Comparison of ENCODE assay signal across 24 mouse cellular contexts in genomic region chr10:127837793-127838192, GRCm38 (mm10). TPM values are rescaled to one million over a fixed set of nuclear protein-coding genes. Genes with fewer than 3 reads are reported as not detected.
"Had no signal": no experiment of that assay in that cellular context is flagged by ENCODE, and none has a peak within 500 bp of the region (broad histone marks: within the 10 kb centered on the region; RNA-seq: fewer than 3 reads in every experiment).

No protein-coding gene starts in this region.

RNA-seq across cellular contexts. Expression of gene Rdh19, which starts 11.9 kb away (rescaled TPM):
- total RNA-seq: layer of hippocampus, adult 8-10 months; layer of hippocampus, postnatal 10 days; layer of hippocampus, postnatal 36 days; left cerebral cortex, adult 2 months; left cerebral cortex, postnatal 10 days; left cerebral cortex, postnatal 36 days; megakaryocyte, adult 5-6 weeks had no signal
- polyA plus RNA-seq: intestine, embryonic 14.5 days; intestine, postnatal 0 days; limb, embryonic 11.5 days; limb, embryonic 14.5 days; liver, embryonic 11.5 days; liver, postnatal 0 days; lung, embryonic 15.5 days; macrophage; midbrain, embryonic 12.5 days; midbrain, embryonic 15.5 days; neural tube, embryonic 12.5 days; neural tube, embryonic 15.5 days; stomach, embryonic 14.5 days; stomach, postnatal 0 days; thymus, adult 2 months had no signal

RNA-seq across cellular contexts. Expression of gene Rdh16f2, which starts 28.5 kb away (rescaled TPM):
- total RNA-seq: layer of hippocampus, adult 8-10 months; layer of hippocampus, postnatal 10 days; layer of hippocampus, postnatal 36 days; left cerebral cortex, adult 2 months; left cerebral cortex, postnatal 10 days; left cerebral cortex, postnatal 36 days; megakaryocyte, adult 5-6 weeks had no signal
- polyA plus RNA-seq: limb, embryonic 11.5 days; limb, embryonic 14.5 days; liver, embryonic 11.5 days; lung, embryonic 15.5 days; macrophage; midbrain, embryonic 12.5 days; midbrain, embryonic 15.5 days; neural tube, embryonic 12.5 days; neural tube, embryonic 15.5 days; stomach, embryonic 14.5 days; stomach, postnatal 0 days; thymus, adult 2 months had no signal

RNA-seq across cellular contexts. Expression of gene Rdh16, which starts 36.8 kb away (rescaled TPM):
- total RNA-seq: megakaryocyte, adult 5-6 weeks had no signal
- polyA plus RNA-seq: intestine, embryonic 14.5 days; limb, embryonic 11.5 days; liver, embryonic 11.5 days; liver, embryonic 14.5 days; lung, embryonic 15.5 days; macrophage; midbrain, embryonic 12.5 days; midbrain, embryonic 15.5 days; neural tube, embryonic 12.5 days; stomach, embryonic 14.5 days had no signal

RNA-seq across cellular contexts. Expression of gene Rdh7, which starts 50.8 kb away (rescaled TPM):
- total RNA-seq: layer of hippocampus, adult 8-10 months; layer of hippocampus, postnatal 10 days; layer of hippocampus, postnatal 36 days; left cerebral cortex, adult 2 months; left cerebral cortex, postnatal 10 days; left cerebral cortex, postnatal 36 days; megakaryocyte, adult 5-6 weeks had no signal
- polyA plus RNA-seq: kidney, embryonic 16.5 days; limb, embryonic 11.5 days; liver, embryonic 11.5 days; lung, embryonic 15.5 days; macrophage; midbrain, embryonic 12.5 days; midbrain, embryonic 15.5 days; neural tube, embryonic 12.5 days; neural tube, embryonic 15.5 days; stomach, embryonic 14.5 days had no signal
